9 mouse cellular contexts compared by ENCODE assay signal in genomic region chr6:47365651-47366645, GRCm38 (mm10).
DNase-seq lines count a peak whose midpoint lies in the region; ATAC-seq lines count a peak whose summit lies in the region.
"Had no signal": no experiment of that assay in that cellular context is flagged by ENCODE, and none has a peak within 500 bp of the region (broad histone marks: within the 10 kb centered on the region; RNA-seq: fewer than 3 reads in every experiment).

No protein-coding gene starts in this region.

- H3K9me3 ChIP-seq in hindbrain, embryonic 12.5 days (replicated peaks) = no peaks in the 10 kb centered on the region
- H3K9me3 ChIP-seq in hindbrain, embryonic 16.5 days (ENCODE audit: control insufficient read depth, low read length) = 0 out of 2 replicates have a peak, but pooled peaks cover 2% of the 10 kb centered on the region
- H3K9me3 ChIP-seq in forebrain, embryonic 12.5 days = 0 out of 2 replicates have a peak, but pooled peaks cover 3% of the 10 kb centered on the region
- no peaks in the 10 kb centered on the region for H3K9me3 ChIP-seq in intestine, embryonic 15.5 days

- H3K4me3 ChIP-seq in hindbrain, embryonic 12.5 days = no peak overlapping the region
- no peak overlapping the region for H3K4me3 ChIP-seq in hindbrain, embryonic 16.5 days (ENCODE audit: low read length)
- no peak overlapping the region for H3K4me3 ChIP-seq in forebrain, embryonic 12.5 days (replicated peaks)
- H3K4me3 ChIP-seq in intestine, embryonic 15.5 days (replicated peaks) = no peak overlapping the region

- H3K36me3 ChIP-seq in hindbrain, embryonic 12.5 days = no peaks in the 10 kb centered on the region
- H3K36me3 ChIP-seq in hindbrain, embryonic 16.5 days (ENCODE audit: control insufficient read depth, insufficient read depth, low read length) = no peaks in the 10 kb centered on the region
- H3K36me3 ChIP-seq in forebrain, embryonic 12.5 days (replicated peaks) = no peaks in the 10 kb centered on the region
- no peaks in the 10 kb centered on the region for H3K36me3 ChIP-seq in intestine, embryonic 15.5 days

- DNase-seq in embryo, embryonic 10 days (ENCODE audit: low spot score) = peak; percentile 70
- peak; percentile 61 for DNase-seq in mesoderm, embryonic 11.5 days (ENCODE audit: low read depth, low spot score)
- DNase-seq in B cell, adult 2 months = no peak
- no peak for DNase-seq in spleen, postnatal 14 days (ENCODE audit: low spot score in 2 of 2)
- DNase-seq: adrenal gland, adult 2 months had no signal

- H3K4me2 ChIP-seq in hindbrain, embryonic 12.5 days (replicated peaks) = no peak overlapping the region
- no peak overlapping the region for H3K4me2 ChIP-seq in hindbrain, embryonic 16.5 days (ENCODE audit: low read length)
- H3K4me2 ChIP-seq in forebrain, embryonic 12.5 days = no peak overlapping the region
- H3K4me2 ChIP-seq in intestine, embryonic 15.5 days (replicated peaks) = no peak overlapping the region

- H3K4me1 ChIP-seq in hindbrain, embryonic 12.5 days = peaks cover 10% of the 10 kb centered on the region
- H3K4me1 ChIP-seq in hindbrain, embryonic 16.5 days (ENCODE audit: control insufficient read depth, insufficient read depth, low read depth, low read length) = no peaks in the 10 kb centered on the region
- peaks cover 37% of the 10 kb centered on the region for H3K4me1 ChIP-seq in forebrain, embryonic 12.5 days
- H3K4me1 ChIP-seq in intestine, embryonic 15.5 days (replicated peaks) = no peaks in the 10 kb centered on the region

- WGBS in hindbrain, embryonic 12.5 days = 50% methylated on average over 5 of the region's 5 CpGs
- WGBS in hindbrain, embryonic 16.5 days = 52% methylated on average over 5 of the region's 5 CpGs
- WGBS in forebrain, embryonic 12.5 days = 56% methylated on average over 5 of the region's 5 CpGs
- WGBS in intestine, embryonic 15.5 days = 63% methylated on average over 5 of the region's 5 CpGs

- no peak overlapping the region for H3K9ac ChIP-seq in hindbrain, embryonic 12.5 days
- no peak overlapping the region for H3K9ac ChIP-seq in hindbrain, embryonic 16.5 days (ENCODE audit: low read depth, low read length)
- no peak overlapping the region for H3K9ac ChIP-seq in forebrain, embryonic 12.5 days
- no peak overlapping the region for H3K9ac ChIP-seq in intestine, embryonic 15.5 days

- peak overlapping the region; percentile 66 for H3K27ac ChIP-seq in hindbrain, embryonic 12.5 days
- H3K27ac ChIP-seq in hindbrain, embryonic 16.5 days (ENCODE audit: low read depth, low read length) = no peak overlapping the region
- H3K27ac ChIP-seq in forebrain, embryonic 12.5 days = peak overlapping the region; percentile 81
- no peak overlapping the region for H3K27ac ChIP-seq in intestine, embryonic 15.5 days

- ATAC-seq in hindbrain, embryonic 12.5 days (ENCODE audit: low FRiP score) = peak; percentile 75
- no peak for ATAC-seq in hindbrain, embryonic 16.5 days
- ATAC-seq in forebrain, embryonic 12.5 days (ENCODE audit: low FRiP score) = peak; percentile 67
- ATAC-seq in intestine, embryonic 15.5 days = no peak

- H3K27me3 ChIP-seq in hindbrain, embryonic 12.5 days = no peaks in the 10 kb centered on the region
- no peaks in the 10 kb centered on the region for H3K27me3 ChIP-seq in hindbrain, embryonic 16.5 days (replicated peaks; ENCODE audit: control insufficient read depth, insufficient read depth, low read length)
- H3K27me3 ChIP-seq in forebrain, embryonic 12.5 days = no peaks in the 10 kb centered on the region
- H3K27me3 ChIP-seq in intestine, embryonic 15.5 days (replicated peaks) = no peaks in the 10 kb centered on the region

Comparison
In these comparisons a context has a peak if more than half of its experiments do, and no peak if none do; other contexts are left out.
1. ATAC-seq: peak in hindbrain, embryonic 12.5 days (single experiment) and forebrain, embryonic 12.5 days (single experiment); none in hindbrain, embryonic 16.5 days (single experiment) and intestine, embryonic 15.5 days (single experiment).
2. H3K27ac ChIP-seq: peak in hindbrain, embryonic 12.5 days (single experiment) and forebrain, embryonic 12.5 days (single experiment); none in hindbrain, embryonic 16.5 days (single experiment) and intestine, embryonic 15.5 days (single experiment).
3. DNase-seq: peak in embryo, embryonic 10 days (single experiment) and mesoderm, embryonic 11.5 days (single experiment); none in B cell, adult 2 months (0 of 2) and spleen, postnatal 14 days (0 of 2).